Mouse (Mus musculus): ENCODE measurements at regions not wholly inside any gene's neighbourhood (a gene's known extent, or its start where the extent isn't known, plus 50 kb on each side); places are given as distances from the start of the nearest gene placed in this dataset.

DNA sequence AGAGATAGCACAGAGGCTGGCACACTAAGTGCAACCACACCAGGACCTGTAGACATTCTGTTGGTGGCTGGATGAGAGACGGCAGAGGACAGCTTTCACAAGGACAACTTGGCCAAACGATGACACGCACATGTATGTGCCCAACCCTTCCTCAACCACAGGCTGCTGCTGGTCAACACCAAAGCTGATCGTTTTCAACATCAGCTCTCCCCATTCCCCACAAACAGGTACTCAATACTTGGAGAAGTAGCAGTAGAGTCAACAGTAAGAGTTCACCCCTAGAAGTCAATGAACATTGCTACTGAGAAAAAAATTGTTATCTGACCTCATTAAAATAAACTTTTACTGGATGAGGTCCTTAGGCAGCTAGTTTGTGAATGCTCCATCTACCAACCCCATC is 119.6 kb downstream of the Utp18 start:
- TF ChIP-seq CTCF (IDR thresholded peaks at IDR 0.05; ENCODE audit: borderline replicate concordance, extremely low read depth, insufficient read depth, insufficient read length): no peak
- TF ChIP-seq POLR2A (IDR thresholded peaks at IDR 0.05; ENCODE audit: borderline replicate concordance, extremely low read depth, insufficient read depth, insufficient read length, poor library complexity, severe bottlenecking): no peak
